Comparison of ENCODE assay signal across 22 mouse cellular contexts in genomic region chr13:110527681-110528080, GRCm38 (mm10).
DNase-seq lines count a peak whose midpoint lies in the region; ATAC-seq and TF ChIP-seq lines count a peak whose summit lies in the region.
"Had no signal": no experiment of that assay in that cellular context is flagged by ENCODE, and none has a peak within 500 bp of the region (broad histone marks: within the 10 kb centered on the region; RNA-seq: fewer than 3 reads in every experiment).

No protein-coding gene starts in this region.

- no peak for DNase-seq in heart, embryonic 10.5 days (ENCODE audit: low spot score)
- no peak for DNase-seq in heart, adult 11 months
- DNase-seq in heart, adult 9 months (ENCODE audit: low spot score in 2 of 2) = no peak
- DNase-seq in heart, postnatal 0 days (ENCODE audit: low spot score) = peak; percentile 33
- no peak for DNase-seq in heart, adult 8-10 months (ENCODE audit: low spot score)
- DNase-seq: adrenal gland, adult 2 months; adrenal gland, postnatal 10 days; adrenal gland, postnatal 25 days; cerebellum, adult 11 months; cerebellum, adult 18-20 months; cerebellum, adult 8-10 months; cerebellum, adult 9-11 months; cerebellum, postnatal 14 days; cerebellum, postnatal 36 days; embryo, embryonic 11 days had no signal

- TF ChIP-seq EP300 in heart, postnatal 0 days (IDR thresholded peaks at IDR 0.05; ENCODE audit: low read depth) = peak; percentile 56; the same call in 1 of the 2 replicates

- H3K9ac ChIP-seq in heart, embryonic 15.5 days = no peak overlapping the region
- H3K9ac ChIP-seq in heart, postnatal 0 days (replicated peaks; ENCODE audit: low read depth, low read length) = no peak overlapping the region
- H3K9ac ChIP-seq: embryonic facial prominence, embryonic 13.5 days; embryonic facial prominence, embryonic 15.5 days; forebrain, embryonic 12.5 days had no signal

- H3K4me3 ChIP-seq in heart, embryonic 10.5 days = no peak overlapping the region
- no peak overlapping the region for H3K4me3 ChIP-seq in heart, embryonic 15.5 days
- no peak overlapping the region for H3K4me3 ChIP-seq in heart, postnatal 0 days (ENCODE audit: low read depth, low read length)
- H3K4me3 ChIP-seq: embryonic facial prominence, embryonic 13.5 days; embryonic facial prominence, embryonic 15.5 days; erythroblast, embryonic 14.5 days; forebrain, embryonic 10.5 days; forebrain, embryonic 12.5 days had no signal

- no peak for TF ChIP-seq CTCF in heart, postnatal 0 days (IDR thresholded peaks at IDR 0.05; ENCODE audit: low read depth)

- H3K27ac ChIP-seq in heart, embryonic 10.5 days = peak overlapping the region; percentile 56; the same call in 1 of the 2 replicates
- H3K27ac ChIP-seq in heart, embryonic 15.5 days = peak overlapping the region; percentile 49
- H3K27ac ChIP-seq in heart, postnatal 0 days (ENCODE audit: low read depth) = peak overlapping the region; percentile 20; the same call in 1 of the 2 replicates
- H3K27ac ChIP-seq: embryonic facial prominence, embryonic 13.5 days; embryonic facial prominence, embryonic 15.5 days; forebrain, embryonic 10.5 days; forebrain, embryonic 12.5 days had no signal

- peaks cover 5% of the 10 kb centered on the region; the same call in 1 of the 2 replicates for H3K4me1 ChIP-seq in heart, embryonic 10.5 days
- peaks cover 5% of the 10 kb centered on the region; the same call in 1 of the 2 replicates for H3K4me1 ChIP-seq in heart, embryonic 15.5 days (replicated peaks)
- no peaks in the 10 kb centered on the region for H3K4me1 ChIP-seq in heart, postnatal 0 days (ENCODE audit: control insufficient read depth, insufficient read depth)
- H3K4me1 ChIP-seq: embryonic facial prominence, embryonic 13.5 days; embryonic facial prominence, embryonic 15.5 days; forebrain, embryonic 12.5 days had no signal

- no peaks in the 10 kb centered on the region for H3K9me3 ChIP-seq in heart, embryonic 10.5 days
- no peaks in the 10 kb centered on the region for H3K9me3 ChIP-seq in heart, embryonic 15.5 days (replicated peaks)
- no peaks in the 10 kb centered on the region for H3K9me3 ChIP-seq in heart, postnatal 0 days (replicated peaks; ENCODE audit: control insufficient read depth, low read length)
- H3K9me3 ChIP-seq: embryonic facial prominence, embryonic 13.5 days; embryonic facial prominence, embryonic 15.5 days; forebrain, embryonic 10.5 days; forebrain, embryonic 12.5 days had no signal

- 39% methylated on average over 3 of the region's 3 CpGs for WGBS in heart, embryonic 10.5 days
- WGBS in heart, embryonic 15.5 days = 27% methylated on average over 3 of the region's 3 CpGs
- WGBS in heart, postnatal 0 days = 14% methylated on average over 3 of the region's 3 CpGs

- 0 out of 2 replicates have a peak overlapping the region, but pooled peaks have one; percentile 6 for H3K4me2 ChIP-seq in heart, embryonic 15.5 days
- H3K4me2 ChIP-seq in heart, postnatal 0 days (ENCODE audit: low read depth, low read length) = no peak overlapping the region
- H3K4me2 ChIP-seq: embryonic facial prominence, embryonic 13.5 days; embryonic facial prominence, embryonic 15.5 days; forebrain, embryonic 12.5 days had no signal

- 0 out of 2 replicates have a peak, but pooled peaks have one; percentile 39 for ATAC-seq in heart, embryonic 15.5 days (replicated peaks; ENCODE audit: insufficient number of reproducible peaks, insufficient read depth, low FRiP score, low read depth)
- ATAC-seq in heart, postnatal 0 days (ENCODE audit: insufficient read depth, low read depth) = peak; percentile 55; the same call in 1 of the 2 replicates
- ATAC-seq: forebrain, embryonic 14.5 days had no signal

- H3K36me3 ChIP-seq in heart, embryonic 10.5 days = no peaks in the 10 kb centered on the region
- no peaks in the 10 kb centered on the region for H3K36me3 ChIP-seq in heart, embryonic 15.5 days
- no peaks in the 10 kb centered on the region for H3K36me3 ChIP-seq in heart, postnatal 0 days (replicated peaks; ENCODE audit: control insufficient read depth, insufficient read depth, low read length)
- H3K36me3 ChIP-seq: embryonic facial prominence, embryonic 13.5 days; embryonic facial prominence, embryonic 15.5 days; forebrain, embryonic 10.5 days; forebrain, embryonic 12.5 days had no signal

- H3K27me3 ChIP-seq in heart, embryonic 10.5 days (ENCODE audit: insufficient read depth, poor library complexity, severe bottlenecking) = no peaks in the 10 kb centered on the region
- no peaks in the 10 kb centered on the region for H3K27me3 ChIP-seq in heart, embryonic 15.5 days
- no peaks in the 10 kb centered on the region for H3K27me3 ChIP-seq in heart, postnatal 0 days (ENCODE audit: control insufficient read depth, insufficient read depth, low read length)
- H3K27me3 ChIP-seq: embryonic facial prominence, embryonic 13.5 days; embryonic facial prominence, embryonic 15.5 days; forebrain, embryonic 12.5 days had no signal
